Mouse (Mus musculus) heart, adult 2 months (tissue): ENCODE results near the gene Prpf6.

Experiments
- CTCF ChIP-seq: fragments of 200-600 bp; IDR thresholded peaks from 2 replicates; pipeline ENCODE4 v1.8.1; 2022; ENCODE audit warnings: antibody characterized with exemption, mild to moderate bottlenecking, moderate library complexity
- EP300 ChIP-seq: fragments of 200-500 bp; IDR thresholded peaks from 2 replicates; pipeline ENCODE4 v1.6.1; 2011; ENCODE audit warnings: low read depth, low read length, control low read depth; ENCODE audit not compliant: insufficient read depth
- POLR2A ChIP-seq: fragments of 200-500 bp; IDR thresholded peaks from 2 replicates; pipeline ENCODE4 v1.6.1; 2011; ENCODE audit warnings: mild to moderate bottlenecking, low read depth, low read length, control low read depth; ENCODE audit not compliant: insufficient read depth

DNA sequence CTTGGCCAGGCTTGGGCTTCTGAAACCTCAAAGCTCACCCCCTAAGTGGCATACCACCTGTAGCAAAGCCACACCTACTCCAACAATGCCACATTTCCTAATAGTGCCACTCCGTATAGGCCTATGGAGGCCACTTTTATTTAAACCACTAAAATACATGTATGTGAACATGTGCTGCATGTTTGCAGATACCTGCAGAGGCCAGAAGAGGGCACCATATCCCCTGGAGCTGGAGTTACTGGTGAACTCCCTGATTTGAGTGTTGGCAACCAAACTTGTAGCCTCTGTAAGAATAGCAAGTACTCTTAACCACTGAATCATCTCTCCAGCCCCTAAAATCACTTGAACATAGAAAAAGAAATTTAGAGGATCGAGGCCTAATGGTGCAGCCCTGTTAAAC, 52.7 kb downstream of the Prpf6 start:
- TF ChIP-seq CTCF (peak; percentile 85), EP300 (0 out of 2 replicates have a peak, but pooled peaks have one; percentile 37), POLR2A (no peak)
